Mouse (Mus musculus): ENCODE data around the gene Nt5c3b.

The Nt5c3b gene

GRCm38 (mm10) chr11:100377989-100378388, 63.6 kb downstream of the Nt5c3b start:
- DNase-seq (ENCODE audit: low spot score) = no peak

- DNase-seq (ENCODE audit: low spot score) = no peak
Measured at GRCm38 (mm10) chr11:100376746-100377389, 64.7 kb downstream of the Nt5c3b start.

GRCm38 (mm10) chr11:100376005-100376404, 65.6 kb downstream of the Nt5c3b start:
- DNase-seq (ENCODE audit: low spot score) = no peak

- DNase-seq (ENCODE audit: low spot score) = no peak
Measured at GRCm38 (mm10) chr11:100375127-100375526, 66.5 kb downstream of the Nt5c3b start.

Data from lung, postnatal 25 days (tissue).